Mouse (Mus musculus): ENCODE measurements around the gene Zbtb7b. TPM values are rescaled to one million over a fixed set of nuclear protein-coding genes. Genes with fewer than 3 reads are reported as not detected.

Gene Zbtb7b
- polyA plus RNA-seq, 1 experiment from 2014 or later, result 0.39 TPM

DNA sequence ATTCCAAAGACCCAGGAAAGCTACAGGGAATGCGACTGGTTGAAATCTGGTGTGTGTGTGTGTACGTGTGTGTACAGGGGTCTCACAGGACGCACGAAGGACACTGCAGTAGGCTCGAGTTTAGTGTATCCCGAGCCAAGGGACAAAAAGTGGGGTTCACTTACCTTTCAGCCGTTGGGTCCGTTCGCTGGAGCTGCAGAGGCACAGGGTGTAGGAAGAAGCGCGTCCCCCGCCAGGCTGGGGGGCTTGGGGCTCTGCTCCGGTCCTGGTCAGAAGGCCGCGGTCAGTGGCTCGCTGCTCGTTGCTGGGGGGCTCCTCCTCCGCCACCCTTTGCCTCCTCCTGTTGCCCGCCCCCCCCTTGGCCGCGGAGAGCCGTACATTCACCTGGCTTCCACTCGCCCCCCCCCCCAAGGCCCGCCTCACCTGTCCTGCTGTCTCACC, 1.7 kb downstream of the Zbtb7b start:
- Histone ChIP-seq H3K27ac (replicated peaks) (peak overlapping the region; percentile 88), H3K9me3 (replicated peaks) (no peaks in the 10 kb centered on the region), H3K4me3 (peak overlapping the region; percentile 61), H3K27me3 (ENCODE audit: low read depth, poor library complexity, severe bottlenecking) (peaks cover 49% of the 10 kb centered on the region), H3K36me3 (no peaks in the 10 kb centered on the region), H3K4me1 (peaks cover 77% of the 10 kb centered on the region)
- DNase-seq (ENCODE audit: low spot score), result no peak
- WGBS, result under 1% methylated on average over 21 of the region's 24 CpGs

DNA sequence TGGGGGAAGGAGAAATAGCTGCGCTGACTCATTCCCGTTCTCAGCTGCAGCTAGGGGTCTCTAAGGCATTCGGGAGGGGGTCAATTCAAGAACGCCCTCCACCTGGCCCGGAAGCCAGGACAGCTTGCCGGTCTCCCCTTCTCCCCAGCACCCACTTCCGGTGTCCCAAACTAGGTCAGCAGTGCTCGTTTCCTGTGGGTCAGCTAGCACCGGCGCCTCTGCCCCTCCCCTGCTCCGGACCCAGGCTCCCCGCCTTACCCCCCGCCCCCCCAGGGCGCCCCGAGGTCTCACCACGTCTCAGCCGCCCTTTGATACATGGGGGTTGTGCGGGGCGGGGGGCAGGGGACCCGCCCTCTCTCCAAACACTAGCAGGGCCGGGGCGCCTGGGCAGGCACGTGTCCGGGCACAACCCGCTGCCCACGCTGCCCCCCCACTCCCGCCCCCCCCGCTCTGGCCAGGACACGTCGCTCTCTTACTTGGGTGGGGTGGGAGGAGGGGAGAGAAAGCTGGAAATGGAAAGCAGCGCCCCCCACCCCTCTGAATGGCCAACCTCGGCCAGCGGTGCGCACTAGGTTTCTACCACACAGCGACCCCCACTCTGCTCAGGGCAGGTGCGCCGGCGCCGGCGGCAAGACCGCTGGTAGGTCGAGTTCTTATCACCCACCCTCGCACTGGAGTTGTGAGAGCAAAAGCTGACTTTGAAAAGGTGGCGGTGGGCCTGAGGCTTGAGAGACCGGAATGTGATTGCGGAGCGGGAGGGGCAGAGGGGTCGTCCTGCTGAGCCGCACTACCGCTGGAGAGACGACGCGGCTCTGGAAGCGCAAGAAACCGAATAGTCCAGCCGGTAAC, 2.7 kb downstream of the Zbtb7b start:
- Histone ChIP-seq H3K27me3 (ENCODE audit: low read depth, poor library complexity, severe bottlenecking) (peaks cover 54% of the 10 kb centered on the region), H3K36me3 (no peaks in the 10 kb centered on the region), H3K9me3 (replicated peaks) (no peaks in the 10 kb centered on the region), H3K4me3 (peak overlapping the region; percentile 61), H3K4me1 (peaks cover 86% of the 10 kb centered on the region), H3K27ac (replicated peaks) (peak overlapping the region; percentile 88)
- peak; percentile 63 for DNase-seq (ENCODE audit: low spot score)
- WGBS, result under 1% methylated on average over 55 of the region's 56 CpGs

DNA sequence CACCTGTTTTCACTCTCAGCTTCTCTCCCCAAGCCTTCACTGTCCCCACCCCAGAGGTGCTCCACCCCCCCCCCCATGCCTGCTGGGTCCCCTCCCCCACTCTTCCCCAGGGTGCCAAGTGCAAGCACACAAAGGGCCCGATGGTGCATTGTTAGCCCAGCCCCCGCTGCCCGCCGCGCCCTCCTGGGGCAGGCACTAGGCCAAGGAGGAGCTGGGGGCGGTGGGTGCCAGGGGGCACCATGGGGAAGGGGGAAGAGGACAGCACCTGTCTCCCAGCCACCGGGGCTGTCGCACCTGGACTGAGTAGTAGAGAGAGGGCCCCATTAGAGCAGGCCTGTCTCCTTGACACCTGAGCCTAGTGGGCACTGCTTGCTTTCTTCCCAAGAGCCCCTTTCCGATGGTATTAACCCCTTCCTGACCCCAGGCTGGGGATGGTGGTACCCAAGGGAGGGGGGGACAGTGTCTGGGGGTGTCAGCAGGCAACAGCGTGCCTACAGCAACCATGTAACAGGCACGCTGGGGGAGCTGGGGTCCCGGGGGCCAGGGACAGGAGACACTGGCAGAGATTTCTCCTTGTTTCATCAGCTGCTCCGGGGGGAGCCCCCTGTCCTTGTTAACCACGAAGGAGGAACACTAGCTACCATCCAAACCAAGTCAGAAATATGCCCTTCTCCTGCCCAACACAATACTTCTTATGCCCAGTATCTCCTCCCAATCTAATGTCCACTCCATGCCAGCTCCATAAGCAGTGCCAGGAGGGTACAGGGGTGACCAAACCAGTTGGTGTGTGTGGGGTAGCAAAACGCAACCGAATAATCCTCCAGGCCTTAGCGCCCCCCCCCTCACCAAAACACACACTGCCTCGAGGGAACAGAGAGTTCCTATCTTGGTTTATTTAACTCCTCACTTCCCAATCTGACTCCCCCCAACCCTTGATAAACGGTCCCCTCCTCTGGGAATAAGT, 3.6 kb downstream of the Zbtb7b start:
- Histone ChIP-seq H3K27ac (replicated peaks) (peak overlapping the region; percentile 88), H3K4me1 (peaks cover 81% of the 10 kb centered on the region), H3K36me3 (no peaks in the 10 kb centered on the region), H3K27me3 (ENCODE audit: low read depth, poor library complexity, severe bottlenecking) (peaks cover 60% of the 10 kb centered on the region), H3K4me3 (peak overlapping the region; percentile 61), H3K9me3 (replicated peaks) (no peaks in the 10 kb centered on the region)
- 14% methylated on average over 19 of the region's 19 CpGs for WGBS
- no peak for DNase-seq (ENCODE audit: low spot score)

DNA sequence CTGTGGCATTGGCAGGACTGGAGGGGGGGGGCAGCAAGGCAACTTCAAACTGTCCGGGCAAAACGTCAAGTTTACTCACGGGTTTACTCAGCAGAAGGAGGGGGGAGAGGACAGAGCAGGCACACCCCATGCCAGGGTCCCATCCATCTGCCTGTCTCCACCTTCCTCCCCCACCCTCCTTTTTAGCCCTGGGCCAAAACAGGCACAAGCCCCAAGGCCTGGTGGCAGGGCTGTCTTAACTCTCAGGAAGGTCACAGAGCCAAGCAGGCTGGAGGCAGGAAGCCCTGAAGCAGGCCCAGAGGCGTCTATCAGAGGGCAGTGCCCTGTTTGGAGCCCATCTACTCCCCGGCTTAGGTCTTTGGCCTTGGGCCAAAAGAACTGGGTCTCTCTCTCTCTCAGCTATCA, 4.5 kb downstream of the Zbtb7b start:
- Histone ChIP-seq H3K36me3 (no peaks in the 10 kb centered on the region), H3K9me3 (replicated peaks) (no peaks in the 10 kb centered on the region), H3K4me1 (peaks cover 79% of the 10 kb centered on the region), H3K27me3 (ENCODE audit: low read depth, poor library complexity, severe bottlenecking) (peaks cover 61% of the 10 kb centered on the region), H3K4me3 (peak overlapping the region; percentile 61; the same call in 1 of the 2 replicates), H3K27ac (replicated peaks) (no peak overlapping the region)
- WGBS, result 71% methylated on average over 5 of the region's 5 CpGs
- no peak for DNase-seq (ENCODE audit: low spot score)

DNA sequence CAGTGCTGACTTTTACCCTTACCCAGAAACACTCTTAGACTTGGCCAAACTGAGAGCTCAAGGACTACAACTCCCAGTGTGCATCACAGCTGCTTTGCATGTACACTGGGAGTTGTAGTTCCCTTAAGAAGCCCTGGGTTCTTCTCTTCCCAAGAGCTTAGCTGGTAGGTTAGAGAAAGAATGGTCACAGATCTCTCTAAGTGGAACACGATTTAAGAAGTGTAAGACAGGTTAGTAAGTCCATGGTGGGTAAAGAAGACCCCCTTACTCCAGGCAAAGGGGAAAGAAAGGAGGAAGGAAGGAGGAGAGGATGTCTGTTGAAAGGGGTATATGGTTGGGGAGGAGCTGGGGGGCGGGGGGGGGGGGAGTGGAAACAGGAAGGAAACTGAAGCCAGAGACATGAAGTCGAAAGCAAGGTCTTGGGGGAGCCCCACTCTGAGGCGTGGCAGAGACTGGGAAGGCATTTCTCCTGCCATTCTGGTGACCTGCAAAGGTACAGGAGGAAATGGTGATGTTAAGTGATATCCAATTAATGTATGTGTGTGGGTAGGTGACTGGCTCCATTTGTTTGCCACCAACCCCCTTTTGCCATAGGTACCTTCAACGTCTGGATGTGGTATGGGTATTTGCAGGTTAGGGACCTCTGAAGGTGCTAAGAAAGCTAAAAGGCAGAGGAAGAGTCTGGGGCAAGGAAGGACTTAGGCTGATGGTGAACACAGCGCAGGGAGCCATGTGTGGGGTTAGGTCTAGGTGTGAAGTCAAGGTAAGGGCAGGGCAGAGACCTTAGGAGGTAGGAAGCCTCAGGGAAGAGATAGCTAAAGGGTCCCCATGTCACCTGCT, 5.5 kb downstream of the Zbtb7b start:
- peaks cover 64% of the 10 kb centered on the region for H3K27me3 ChIP-seq (ENCODE audit: low read depth, poor library complexity, severe bottlenecking)
- 74% methylated on average over 6 of the region's 6 CpGs for WGBS

DNA sequence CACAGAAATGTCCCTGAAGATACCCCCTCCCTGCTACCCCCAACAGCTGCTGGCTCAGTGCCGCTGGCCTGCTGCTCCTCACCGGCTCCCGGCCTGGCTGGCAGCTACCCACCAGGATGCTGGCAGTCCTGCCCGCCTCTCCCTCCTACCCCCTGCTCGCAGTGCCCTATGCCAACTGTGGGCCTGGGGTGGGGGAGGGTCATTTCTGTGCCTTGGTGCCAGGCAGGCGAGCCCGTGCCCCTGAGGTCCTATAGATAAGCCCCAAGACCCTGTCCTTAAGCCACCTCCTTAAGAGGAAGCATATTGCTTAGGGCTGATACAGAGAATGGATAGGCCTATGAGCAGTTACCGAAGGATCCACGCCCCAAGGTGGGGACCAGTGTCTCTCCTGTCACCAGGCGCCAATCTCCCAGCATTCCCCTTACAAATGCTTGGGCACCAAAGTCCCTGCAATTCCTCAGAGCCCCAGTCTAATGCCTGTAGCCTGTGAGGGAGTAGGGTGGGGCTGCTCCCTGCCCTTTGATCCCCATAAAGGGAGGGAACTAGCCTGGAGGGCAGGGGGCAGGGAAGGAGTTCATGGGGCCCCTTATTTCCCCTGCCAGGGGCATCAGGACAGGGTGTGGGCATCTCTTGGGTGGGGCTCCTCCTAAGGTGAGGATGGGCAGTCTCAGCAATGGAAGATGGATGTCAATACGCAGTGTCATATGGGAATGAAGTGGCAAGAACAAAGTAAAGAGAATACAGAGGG, 6.3 kb downstream of the Zbtb7b start:
- Histone ChIP-seq H3K36me3 (no peaks in the 10 kb centered on the region), H3K27ac (replicated peaks) (0 out of 2 replicates have a peak overlapping the region, but pooled peaks have one; percentile 19), H3K4me3 (no peak overlapping the region), H3K27me3 (ENCODE audit: low read depth, poor library complexity, severe bottlenecking) (peaks cover 64% of the 10 kb centered on the region), H3K9me3 (replicated peaks) (no peaks in the 10 kb centered on the region), H3K4me1 (peaks cover 74% of the 10 kb centered on the region)
- WGBS, result 79% methylated on average over 11 of the region's 11 CpGs
- no peak for DNase-seq (ENCODE audit: low spot score)

More for the DNA sequence above, 5.5 kb downstream of the Zbtb7b start:
- Histone ChIP-seq H3K4me1 (peaks cover 79% of the 10 kb centered on the region), H3K36me3 (no peaks in the 10 kb centered on the region), H3K4me3 (no peak overlapping the region), H3K9me3 (replicated peaks) (no peaks in the 10 kb centered on the region), H3K27ac (replicated peaks) (no peak overlapping the region)
- DNase-seq (ENCODE audit: low spot score), result no peak

DNA sequence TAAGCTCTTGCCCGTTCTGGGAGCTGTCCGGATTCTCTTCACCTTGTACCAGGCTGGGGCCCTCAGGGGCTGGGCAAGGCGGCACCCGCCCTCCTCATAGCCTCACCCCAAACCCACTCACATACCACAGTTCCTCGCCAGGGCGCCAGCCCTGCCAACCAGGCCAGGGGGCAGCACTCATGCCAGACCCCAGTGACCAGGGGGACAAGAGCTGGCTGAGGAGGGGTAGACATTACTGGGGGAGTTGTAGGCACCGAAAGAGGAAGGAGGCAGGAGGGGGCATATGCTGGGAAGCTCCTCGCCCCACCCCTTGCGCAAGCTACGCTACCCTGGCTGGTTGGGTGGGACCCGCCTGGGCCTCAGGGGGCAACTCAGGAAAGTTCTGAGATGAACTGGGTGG, 6.9 kb downstream of the Zbtb7b start:
- H3K27me3 ChIP-seq (ENCODE audit: low read depth, poor library complexity, severe bottlenecking), result peaks cover 58% of the 10 kb centered on the region
- no peaks in the 10 kb centered on the region for H3K9me3 ChIP-seq (replicated peaks)
- no peak for DNase-seq (ENCODE audit: low spot score)
- peak overlapping the region; percentile 18; the same call in 1 of the 2 replicates for H3K4me3 ChIP-seq
- 67% methylated on average over 11 of the region's 11 CpGs for WGBS
- peaks cover 67% of the 10 kb centered on the region for H3K4me1 ChIP-seq
- no peaks in the 10 kb centered on the region for H3K36me3 ChIP-seq
- 0 out of 2 replicates have a peak overlapping the region, but pooled peaks have one; percentile 46 for H3K27ac ChIP-seq (replicated peaks)

DNA sequence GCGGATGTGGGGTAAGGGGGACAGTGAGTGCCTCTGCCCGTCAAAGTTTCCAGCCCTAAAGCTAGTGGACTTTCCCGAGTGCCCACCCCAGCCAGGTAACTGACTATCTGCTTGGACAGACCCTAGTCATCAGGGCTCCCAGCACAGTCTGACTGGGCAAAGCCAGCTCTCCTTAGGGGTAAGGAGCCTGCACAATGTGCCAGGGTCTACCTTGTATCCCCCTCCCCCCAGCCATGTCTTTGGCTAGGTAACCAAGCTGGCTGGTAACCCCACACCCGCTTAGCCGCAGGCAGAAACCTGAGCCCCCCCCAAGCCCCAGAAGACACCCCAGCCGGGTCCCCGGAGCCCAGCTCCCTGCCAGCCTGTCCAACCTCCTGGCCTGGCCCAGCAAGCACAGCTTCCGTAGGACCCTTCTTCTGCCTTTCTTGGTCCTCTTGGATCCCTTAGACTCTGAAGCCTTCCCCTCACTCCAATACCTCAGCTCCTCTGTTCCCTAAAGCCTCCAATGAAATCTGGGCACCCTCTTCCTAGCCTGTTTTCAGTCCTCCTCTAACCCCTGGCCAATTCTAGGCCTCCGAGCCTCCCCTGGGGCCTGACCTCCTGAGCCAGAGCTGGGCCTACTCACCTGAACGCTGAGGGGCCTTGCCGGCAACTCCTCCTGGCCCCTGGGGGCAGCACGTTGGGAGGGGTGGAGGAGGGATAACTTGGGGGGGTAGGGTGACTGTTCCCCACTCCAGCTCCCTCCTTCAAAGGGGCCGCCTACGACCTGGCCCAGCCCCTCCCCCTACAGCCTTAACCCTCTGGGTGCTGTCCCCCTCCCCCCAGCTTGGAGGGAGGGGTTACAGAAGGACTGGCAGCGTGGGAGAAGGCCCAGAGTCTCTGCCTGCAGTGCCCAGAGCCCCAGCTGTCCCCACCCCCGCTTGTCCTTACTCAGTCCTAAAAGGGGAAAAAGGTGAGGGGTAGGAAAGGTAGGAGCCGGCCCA, 7.8 kb downstream of the Zbtb7b start:
- WGBS, result 53% methylated on average over 17 of the region's 17 CpGs
- Histone ChIP-seq H3K4me1 (peaks cover 59% of the 10 kb centered on the region), H3K9me3 (replicated peaks) (no peaks in the 10 kb centered on the region), H3K27ac (replicated peaks) (peak overlapping the region; percentile 46; the same call in 1 of the 2 replicates), H3K36me3 (no peaks in the 10 kb centered on the region), H3K27me3 (ENCODE audit: low read depth, poor library complexity, severe bottlenecking) (peaks cover 49% of the 10 kb centered on the region), H3K4me3 (0 out of 2 replicates have a peak overlapping the region, but pooled peaks have one; percentile 12)
- no peak for DNase-seq (ENCODE audit: low spot score)

DNA sequence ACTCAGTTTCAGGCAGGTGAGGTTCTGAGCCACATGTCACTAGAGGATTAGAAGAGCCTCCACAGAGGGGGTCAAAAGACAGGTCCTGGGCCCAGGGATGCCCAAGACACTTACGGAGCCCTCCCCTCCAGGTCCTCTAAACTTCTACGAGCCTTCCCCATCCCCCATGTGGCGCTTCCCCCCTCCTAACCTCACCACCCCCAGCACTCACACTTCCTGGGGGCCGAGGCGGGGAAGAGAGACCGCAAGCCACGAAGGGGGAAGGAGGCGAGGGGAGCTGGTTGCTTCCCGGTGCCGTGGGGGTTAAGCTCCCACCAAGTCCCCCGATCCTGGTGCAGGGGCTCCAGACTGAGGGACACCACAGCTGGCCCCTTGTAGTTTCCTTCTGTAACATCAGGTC, 9.1 kb downstream of the Zbtb7b start:
- Histone ChIP-seq H3K4me3 (no peak overlapping the region), H3K27me3 (ENCODE audit: low read depth, poor library complexity, severe bottlenecking) (peaks cover 36% of the 10 kb centered on the region), H3K27ac (replicated peaks) (0 out of 2 replicates have a peak overlapping the region, but pooled peaks have one; percentile 70), H3K9me3 (replicated peaks) (no peaks in the 10 kb centered on the region), H3K36me3 (no peaks in the 10 kb centered on the region), H3K4me1 (peaks cover 48% of the 10 kb centered on the region)
- no peak for DNase-seq (ENCODE audit: low spot score)
- 41% methylated on average over 11 of the region's 11 CpGs for WGBS

DNA sequence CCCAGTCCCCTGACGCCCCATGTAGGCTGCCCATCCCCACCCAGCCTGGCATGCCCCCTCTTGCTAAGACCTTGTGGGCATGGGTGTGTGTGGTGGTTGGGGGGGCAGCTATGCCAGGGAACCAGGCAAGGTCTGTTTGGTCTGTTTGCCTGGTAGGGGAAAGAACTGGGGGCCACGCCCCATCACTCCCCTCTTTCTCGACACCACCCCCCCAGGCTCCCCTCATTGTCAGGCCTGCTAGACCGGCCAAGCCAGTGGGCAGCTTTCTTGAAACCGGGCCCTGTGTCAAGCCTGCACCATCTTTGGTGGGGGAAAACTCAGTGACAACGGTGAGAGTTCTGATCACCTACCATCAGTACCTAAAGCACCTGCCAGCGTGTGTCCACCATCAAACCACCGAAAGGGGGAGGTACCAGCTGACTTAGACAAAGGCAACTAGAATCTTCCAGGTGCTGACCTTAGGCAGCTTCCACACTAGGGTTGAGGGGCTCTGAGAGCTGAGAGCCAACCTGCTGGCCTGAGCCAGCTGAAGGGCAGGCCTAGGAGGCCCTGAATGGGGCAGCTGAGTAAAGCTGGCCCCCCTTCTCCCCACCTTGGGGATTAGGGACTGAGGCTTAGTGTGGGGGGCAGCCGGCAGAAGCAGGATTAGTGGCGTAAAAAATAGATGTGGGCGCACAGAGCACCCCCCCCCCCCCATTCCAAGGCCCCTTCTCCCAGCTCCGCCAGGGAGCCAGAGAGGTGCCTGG, 10.1 kb downstream of the Zbtb7b start:
- Histone ChIP-seq H3K36me3 (no peaks in the 10 kb centered on the region), H3K4me1 (peaks cover 47% of the 10 kb centered on the region), H3K9me3 (replicated peaks) (no peaks in the 10 kb centered on the region), H3K27me3 (ENCODE audit: low read depth, poor library complexity, severe bottlenecking) (peaks cover 27% of the 10 kb centered on the region), H3K27ac (replicated peaks) (peak overlapping the region; percentile 70), H3K4me3 (peak overlapping the region; percentile 16; the same call in 1 of the 2 replicates)
- no peak for DNase-seq (ENCODE audit: low spot score)
- 57% methylated on average over 11 of the region's 12 CpGs for WGBS

Measured in midbrain, embryonic 10.5 days (tissue).